Mouse (Mus musculus): Measurements from ENCODE around the gene Prr5.

GRCm38 (mm10) chr15:84684520-84684919, 15.1 kb downstream of the Prr5 start:
- TF ChIP-seq POLR2A (IDR thresholded peaks at IDR 0.05; ENCODE audit: insufficient read length, low read depth) (no peak), MYOG (IDR thresholded peaks at IDR 0.05; ENCODE audit: control insufficient read depth in 1 of 3, insufficient read depth in 1 of 3, insufficient read length in 2 of 3, low read depth in 2 of 3) (no peak), CEBPB (IDR thresholded peaks at IDR 0.05; ENCODE audit: insufficient read depth, poor library complexity, severe bottlenecking) (no peak), MAX (IDR thresholded peaks at IDR 0.05; ENCODE audit: low read depth) (no peak), REST (IDR thresholded peaks at IDR 0.05; ENCODE audit: insufficient read depth, insufficient read length) (no peak), SRF (IDR thresholded peaks at IDR 0.05; ENCODE audit: control insufficient read depth, insufficient read length, low read depth) (no peak), MYOD1 (IDR thresholded peaks at IDR 0.05; ENCODE audit: control insufficient read depth in 1 of 3, insufficient read length in 2 of 3, low read depth in 2 of 3) (no peak), USF1 (IDR thresholded peaks at IDR 0.05; ENCODE audit: low read depth) (no peak), E2F4 (IDR thresholded peaks at IDR 0.05; ENCODE audit: insufficient read depth) (no peak), POLR2AphosphoS2 (IDR thresholded peaks at IDR 0.05; ENCODE audit: insufficient read length, low read depth) (no peak), TCF12 (IDR thresholded peaks at IDR 0.05; ENCODE audit: insufficient read depth, poor library complexity, severe bottlenecking) (no peak)
